Mouse (Mus musculus) limb, embryonic 13.5 days (tissue): ENCODE measurements at regions not wholly inside any gene's neighbourhood (a gene's known extent, or its start where the extent isn't known, plus 50 kb on each side); places are given as distances from the start of the nearest gene placed in this dataset.
A peak's percentile ranks its signal among the peaks of the same experiment; 100 is the strongest.
"Not testable (repeated sequence)": the region's sequence is repeated elsewhere in the genome, so short reads cannot be mapped to it uniquely, and the experiment has no call there.

Experiments used
- ATAC-seq: fragments of 200-750 bp; cut with Nextera tagmentation; 2 replicates; pipeline ENCODE4 v1.8.0; 2017; ENCODE audit warnings: low read depth, moderate number of reproducible peaks, moderate TSS enrichment; ENCODE audit not compliant: low FRiP score
- H3K27ac ChIP-seq: fragments of 300-500 bp; sonication (generic); 2 replicates; pipeline ENCODE4 v1.5.1; 2015; ENCODE audit warnings: inconsistent platforms, mild to moderate bottlenecking, moderate library complexity
- H3K27me3 ChIP-seq: fragments of 300-500 bp; sonication (generic); 2 replicates; pipeline ENCODE4 v1.6.1; 2015; ENCODE audit warnings: mild to moderate bottlenecking, inconsistent platforms
- H3K36me3 ChIP-seq: fragments of 300-500 bp; sonication (generic); 2 replicates; pipeline ENCODE4 v1.6.1; 2015; ENCODE audit warnings: inconsistent platforms, mild to moderate bottlenecking, moderate library complexity
- H3K4me1 ChIP-seq: fragments of 300-500 bp; sonication (generic); 2 replicates; pipeline ENCODE4 v1.6.1; 2015; ENCODE audit warnings: inconsistent platforms
- H3K4me2 ChIP-seq: fragments of 300-500 bp; sonication (generic); replicated peaks from 2 replicates; pipeline ENCODE4 v1.6.1; 2015; ENCODE audit warnings: inconsistent platforms, mild to moderate bottlenecking, moderate library complexity
- H3K4me3 ChIP-seq: fragments of 300-500 bp; sonication (generic); 2 replicates; pipeline ENCODE4 v1.5.1; 2015; ENCODE audit warnings: moderate library complexity, mild to moderate bottlenecking, inconsistent platforms
- H3K9ac ChIP-seq: fragments of 300-500 bp; sonication (generic); 2 replicates; pipeline ENCODE4 v1.6.1; 2015; ENCODE audit warnings: mild to moderate bottlenecking, inconsistent platforms
- H3K9me3 ChIP-seq: fragments of 300-500 bp; sonication (generic); 2 replicates; pipeline ENCODE4 v1.6.1; 2016; ENCODE audit warnings: inconsistent platforms
- WGBS: fragments of 180-500 bp; shearing (Covaris S2); methylation state at CpG from one replicate; pipeline ENCODE4 v1.1.7; 2015; 5-methylcytosine and 5-hydroxymethylcytosine counted together

GRCm38 (mm10) chr8:56962186-56962585, 358.6 kb upstream of the Hand2 start:
- Histone ChIP-seq H3K27ac (no peak overlapping the region), H3K4me3 (no peak overlapping the region), H3K4me2 (no peak overlapping the region), H3K36me3 (no peaks in the 10 kb centered on the region), H3K4me1 (peaks cover 3% of the 10 kb centered on the region; the same call in 1 of the 2 replicates), H3K9me3 (no peaks in the 10 kb centered on the region), H3K27me3 (no peaks in the 10 kb centered on the region), H3K9ac (no peak overlapping the region)
- 20% methylated on average over 7 of the region's 7 CpGs for WGBS
- no peak for ATAC-seq

- Histone ChIP-seq H3K4me1 (peaks cover 14% of the 10 kb centered on the region), H3K27me3 (no peaks in the 10 kb centered on the region), H3K4me2 (no peak overlapping the region), H3K27ac (no peak overlapping the region), H3K4me3 (no peak overlapping the region), H3K36me3 (no peaks in the 10 kb centered on the region), H3K9ac (no peak overlapping the region), H3K9me3 (no peaks in the 10 kb centered on the region)
- ATAC-seq: no peak
- 13% methylated on average over 3 of the region's 3 CpGs for WGBS
Measured at GRCm38 (mm10) chr8:56970311-56970710, 350.5 kb upstream of the Hand2 start.

GRCm38 (mm10) chr8:56978994-56979393, 341.8 kb upstream of the Hand2 start:
- H3K27me3 ChIP-seq: no peaks in the 10 kb centered on the region
- H3K4me1 ChIP-seq: peaks cover 3% of the 10 kb centered on the region; the same call in 1 of the 2 replicates
- WGBS: 69% methylated on average over 2 of the region's 2 CpGs
- H3K9me3 ChIP-seq: no peaks in the 10 kb centered on the region
- H3K36me3 ChIP-seq: no peaks in the 10 kb centered on the region
- no peak overlapping the region for H3K4me3 ChIP-seq
- H3K4me2 ChIP-seq: no peak overlapping the region
- H3K9ac ChIP-seq: no peak overlapping the region
- no peak for ATAC-seq
- H3K27ac ChIP-seq: no peak overlapping the region

GRCm38 (mm10) chr8:56979416-56979815, 341.4 kb upstream of the Hand2 start:
- no peak overlapping the region for H3K4me3 ChIP-seq
- WGBS: 85% methylated on average over 13 of the region's 13 CpGs
- H3K27ac ChIP-seq: no peak overlapping the region
- H3K36me3 ChIP-seq: no peaks in the 10 kb centered on the region
- peaks cover 5% of the 10 kb centered on the region; the same call in 1 of the 2 replicates for H3K4me1 ChIP-seq
- H3K9ac ChIP-seq: no peak overlapping the region
- ATAC-seq: no peak
- no peaks in the 10 kb centered on the region for H3K9me3 ChIP-seq
- no peak overlapping the region for H3K4me2 ChIP-seq
- no peaks in the 10 kb centered on the region for H3K27me3 ChIP-seq

GRCm38 (mm10) chr8:57010318-57011024, 310.3 kb upstream of the Hand2 start:
- H3K4me3 ChIP-seq: no peak overlapping the region
- H3K27me3 ChIP-seq: no peaks in the 10 kb centered on the region
- H3K4me1 ChIP-seq: peaks cover 8% of the 10 kb centered on the region; the same call in 1 of the 2 replicates
- 0 out of 2 replicates have a peak overlapping the region, but pooled peaks have one; percentile 28 for H3K4me2 ChIP-seq
- no peaks in the 10 kb centered on the region for H3K9me3 ChIP-seq
- 16% methylated on average over 6 of the region's 6 CpGs for WGBS
- H3K27ac ChIP-seq: no peak overlapping the region
- no peaks in the 10 kb centered on the region for H3K36me3 ChIP-seq
- H3K9ac ChIP-seq: no peak overlapping the region
- ATAC-seq: peak; percentile 72; the same call in 1 of the 2 replicates

- Histone ChIP-seq H3K4me2 (no peak overlapping the region), H3K36me3 (no peaks in the 10 kb centered on the region), H3K4me1 (peaks cover 8% of the 10 kb centered on the region; the same call in 1 of the 2 replicates), H3K27ac (no peak overlapping the region; the same call in 1 of the 2 replicates), H3K9ac (no peak overlapping the region), H3K9me3 (no peaks in the 10 kb centered on the region), H3K27me3 (no peaks in the 10 kb centered on the region), H3K4me3 (no peak overlapping the region)
- ATAC-seq: no peak
- 58% methylated on average over 3 of the region's 3 CpGs for WGBS
Measured at GRCm38 (mm10) chr8:57013813-57014320, 306.9 kb upstream of the Hand2 start.

- no peaks in the 10 kb centered on the region for H3K27me3 ChIP-seq
- no peak overlapping the region for H3K4me2 ChIP-seq
- H3K4me1 ChIP-seq: no peaks in the 10 kb centered on the region; the same call in 1 of the 2 replicates
- no peak overlapping the region for H3K4me3 ChIP-seq
- no peaks in the 10 kb centered on the region for H3K9me3 ChIP-seq
- WGBS: 51% methylated on average over 3 of the region's 3 CpGs
- no peak for ATAC-seq
- H3K9ac ChIP-seq: no peak overlapping the region
- H3K36me3 ChIP-seq: no peaks in the 10 kb centered on the region
- H3K27ac ChIP-seq: no peak overlapping the region
Measured at GRCm38 (mm10) chr8:57016329-57016728, 304.5 kb upstream of the Hand2 start.

- 92% methylated on average over 1 of the region's 1 CpGs for WGBS
- not testable (repeated sequence) for H3K9ac ChIP-seq, H3K4me2 ChIP-seq, ATAC-seq, H3K4me3 ChIP-seq, H3K27ac ChIP-seq, H3K36me3 ChIP-seq, H3K27me3 ChIP-seq, H3K4me1 ChIP-seq, H3K9me3 ChIP-seq
Measured at GRCm38 (mm10) chr8:57028096-57028495, 292.7 kb upstream of the Hand2 start.

- Histone ChIP-seq H3K27me3 (no peaks in the 10 kb centered on the region), H3K9me3 (no peaks in the 10 kb centered on the region), H3K9ac (no peak overlapping the region), H3K4me3 (no peak overlapping the region), H3K4me2 (no peak overlapping the region), H3K27ac (no peak overlapping the region), H3K36me3 (no peaks in the 10 kb centered on the region), H3K4me1 (peaks cover 6% of the 10 kb centered on the region; the same call in 1 of the 2 replicates)
- 79% methylated on average over 6 of the region's 6 CpGs for WGBS
- no peak for ATAC-seq
Measured at GRCm38 (mm10) chr8:57048490-57048889, 272.3 kb upstream of the Hand2 start.

- Histone ChIP-seq H3K9ac (no peak overlapping the region), H3K27ac (no peak overlapping the region), H3K9me3 (no peaks in the 10 kb centered on the region), H3K4me1 (peaks cover 6% of the 10 kb centered on the region; the same call in 1 of the 2 replicates), H3K36me3 (no peaks in the 10 kb centered on the region), H3K4me3 (no peak overlapping the region), H3K4me2 (no peak overlapping the region), H3K27me3 (no peaks in the 10 kb centered on the region)
- WGBS: 57% methylated on average over 3 of the region's 3 CpGs
- no peak for ATAC-seq
Measured at GRCm38 (mm10) chr8:57048909-57049308, 271.9 kb upstream of the Hand2 start.

- no peak overlapping the region for H3K9ac ChIP-seq
- H3K36me3 ChIP-seq: no peaks in the 10 kb centered on the region
- H3K4me1 ChIP-seq: peaks cover 6% of the 10 kb centered on the region; the same call in 1 of the 2 replicates
- H3K4me3 ChIP-seq: no peak overlapping the region
- H3K9me3 ChIP-seq: no peaks in the 10 kb centered on the region
- no peaks in the 10 kb centered on the region for H3K27me3 ChIP-seq
- ATAC-seq: peak; percentile 77
- H3K4me2 ChIP-seq: peak overlapping the region; percentile 19; the same call in 1 of the 2 replicates
- no peak overlapping the region for H3K27ac ChIP-seq
- WGBS: 6% methylated on average over 4 of the region's 4 CpGs
Measured at GRCm38 (mm10) chr8:57052661-57053060, 268.1 kb upstream of the Hand2 start.

- Histone ChIP-seq H3K27me3 (no peaks in the 10 kb centered on the region), H3K9ac (no peak overlapping the region), H3K4me2 (no peak overlapping the region), H3K36me3 (no peaks in the 10 kb centered on the region), H3K9me3 (no peaks in the 10 kb centered on the region), H3K4me1 (no peaks in the 10 kb centered on the region), H3K27ac (no peak overlapping the region), H3K4me3 (no peak overlapping the region)
- WGBS: 82% methylated on average over 8 of the region's 8 CpGs
- no peak for ATAC-seq
Measured at GRCm38 (mm10) chr8:57076995-57077394, 243.8 kb upstream of the Hand2 start.
